Mouse (Mus musculus) kidney, adult 18-20 months (tissue): ENCODE measurements around the gene Pdzd11.
A peak's percentile ranks its signal among the peaks of the same experiment; 100 is the strongest.

Source experiments
- DNase-seq: peaks from one replicate; pipeline ENCODE4 v3.0.0; 2021

Gene Pdzd11

DNA sequence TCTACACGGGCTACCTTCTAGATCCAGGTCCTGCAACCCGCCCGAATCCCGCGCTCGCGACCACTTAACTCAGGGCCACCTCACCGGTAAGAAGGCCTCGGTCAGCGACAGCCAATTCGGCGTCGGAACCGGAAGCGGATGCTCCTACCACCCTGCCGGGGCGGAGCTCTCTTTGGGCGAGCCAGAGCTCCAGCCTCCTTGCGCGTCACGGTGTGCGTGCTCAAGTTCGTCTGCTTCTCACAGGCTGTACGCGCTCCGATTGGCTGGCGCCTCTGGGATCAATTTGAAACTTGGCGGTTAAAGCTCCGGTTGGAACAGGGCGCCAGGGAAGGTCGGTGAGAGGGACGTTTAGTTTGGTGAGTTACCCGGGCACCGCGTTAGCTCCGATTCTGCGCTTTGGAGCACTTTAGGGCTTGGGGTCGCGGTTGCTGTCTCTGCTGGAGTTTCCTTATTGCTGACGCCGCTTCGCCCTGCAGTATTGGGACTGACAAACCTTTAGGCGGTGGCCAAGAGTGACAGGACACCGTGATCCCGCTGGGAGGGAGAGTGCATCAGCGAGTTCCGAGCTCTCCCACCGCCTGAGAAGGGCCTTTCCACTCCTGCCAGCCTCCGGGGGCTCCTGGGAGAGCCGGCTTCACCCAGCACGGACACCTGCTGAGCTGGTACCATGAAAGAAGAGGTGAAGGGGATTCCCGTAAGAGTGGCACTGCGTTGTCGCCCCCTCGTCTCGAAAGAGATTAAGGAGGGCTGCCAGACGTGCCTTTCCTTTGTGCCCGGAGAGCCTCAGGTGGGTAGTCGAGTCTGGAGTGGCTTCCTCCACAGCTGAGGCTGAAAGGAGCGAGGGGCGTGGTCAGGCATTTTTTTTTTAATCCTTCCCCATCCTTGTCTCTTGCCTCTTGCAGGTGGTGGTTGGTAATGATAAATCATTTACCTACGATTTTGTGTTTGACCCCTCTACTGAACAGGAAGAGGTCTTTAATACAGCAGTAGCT, at the start of gene Pdzd11:
Gene Pdzd11, minus strand, starts transcription at position 767 of the 992 bp plus-strand sequence.
- DNase-seq: peak; percentile 85

DNA sequence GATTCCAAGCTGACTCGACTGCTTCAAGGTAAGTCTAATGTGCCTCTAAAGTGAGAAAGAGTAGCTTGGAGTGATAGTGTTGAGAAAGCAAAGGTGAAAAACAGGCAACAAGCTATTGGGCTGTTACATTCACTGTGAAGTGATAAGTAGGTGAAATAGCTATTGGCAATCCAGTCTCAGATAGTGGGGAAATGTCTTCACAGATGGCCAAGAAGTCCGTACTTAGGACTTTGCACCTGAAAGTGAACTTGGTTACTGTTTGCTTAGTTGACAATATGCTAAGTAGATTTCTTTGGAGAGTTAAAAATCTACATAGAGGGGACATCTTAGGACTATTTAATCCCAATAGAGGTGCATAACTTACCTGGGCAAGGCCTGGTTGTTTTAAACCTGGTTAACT, 38.5 kb upstream of the Pdzd11 start:
- DNase-seq: no peak

DNA sequence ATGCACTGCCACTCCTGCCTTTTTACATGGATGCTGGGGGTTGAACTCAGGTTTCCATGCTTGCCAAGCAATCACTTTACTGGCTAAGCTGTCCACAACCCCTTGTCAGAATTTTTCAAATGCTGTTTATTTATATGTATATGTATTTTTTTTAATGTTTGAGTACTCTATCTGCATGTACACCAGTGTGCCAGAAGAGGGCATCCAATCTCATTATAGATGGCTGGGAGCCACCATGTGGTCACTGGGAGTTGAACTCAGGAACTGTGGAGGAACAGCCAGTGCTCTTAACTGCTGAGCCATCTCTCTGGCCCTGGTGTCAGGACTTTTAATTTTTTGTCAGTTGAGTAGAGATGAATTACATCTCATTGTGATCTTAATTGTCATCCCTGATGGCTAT, 26.5 kb upstream of the Pdzd11 start:
- no peak for DNase-seq

DNA sequence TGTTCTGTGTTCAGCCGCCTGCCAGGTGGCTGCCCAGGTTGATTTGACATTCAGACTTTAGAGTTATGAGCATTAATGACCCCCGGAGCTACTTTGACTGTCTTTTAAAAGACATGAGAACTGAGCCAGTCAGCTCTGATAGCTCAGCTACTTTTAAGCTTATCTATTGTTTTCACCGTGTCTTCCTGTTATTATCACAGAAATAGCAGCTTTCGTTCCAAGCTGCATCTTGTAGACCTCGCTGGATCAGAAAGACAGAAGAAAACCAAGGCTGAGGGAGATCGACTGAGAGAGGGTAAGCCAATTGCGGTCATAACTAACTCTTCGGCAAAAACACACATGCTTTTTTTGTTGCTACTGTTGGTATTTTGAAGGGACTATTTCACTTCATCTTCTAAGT, 12.1 kb upstream of the Pdzd11 start:
- DNase-seq: no peak

DNA sequence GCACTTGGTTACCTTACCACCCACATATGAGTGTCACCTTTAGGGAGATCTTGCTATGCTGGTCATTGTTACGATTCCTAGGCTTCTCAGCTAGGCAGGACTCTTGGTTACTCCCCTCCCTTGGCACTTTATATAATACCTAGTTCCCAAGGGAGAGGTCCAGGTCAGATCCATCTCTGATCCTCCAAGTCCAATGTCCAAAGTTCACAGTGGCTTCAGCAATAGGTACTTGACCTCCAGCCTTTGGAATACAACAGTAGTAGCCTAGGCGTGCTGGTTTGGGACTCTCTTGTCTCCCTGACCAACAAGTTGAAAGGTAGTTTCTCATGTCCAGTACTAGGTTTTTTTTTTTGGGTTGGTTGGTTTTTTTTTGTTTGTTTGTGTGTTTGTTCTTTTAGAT, 2.7 kb upstream of the Pdzd11 start:
- no peak for DNase-seq

DNA sequence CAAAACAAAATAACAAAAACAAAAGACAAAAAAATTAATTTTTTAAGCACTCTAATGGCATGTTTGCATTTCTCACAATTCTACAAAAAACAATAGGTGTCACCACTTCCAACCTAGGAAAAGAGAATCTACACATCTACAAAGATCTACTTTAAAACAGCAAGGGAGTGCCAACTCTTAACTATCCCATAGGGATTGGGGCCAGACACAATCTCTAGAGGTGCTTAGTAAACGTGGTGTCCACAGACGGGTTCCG, 894 bp downstream of the Pdzd11 start, which contains the start of gene Kif4:
Gene Kif4, plus strand, starts transcription at position 192 of the 256 bp plus-strand sequence.
- DNase-seq: no peak

DNA sequence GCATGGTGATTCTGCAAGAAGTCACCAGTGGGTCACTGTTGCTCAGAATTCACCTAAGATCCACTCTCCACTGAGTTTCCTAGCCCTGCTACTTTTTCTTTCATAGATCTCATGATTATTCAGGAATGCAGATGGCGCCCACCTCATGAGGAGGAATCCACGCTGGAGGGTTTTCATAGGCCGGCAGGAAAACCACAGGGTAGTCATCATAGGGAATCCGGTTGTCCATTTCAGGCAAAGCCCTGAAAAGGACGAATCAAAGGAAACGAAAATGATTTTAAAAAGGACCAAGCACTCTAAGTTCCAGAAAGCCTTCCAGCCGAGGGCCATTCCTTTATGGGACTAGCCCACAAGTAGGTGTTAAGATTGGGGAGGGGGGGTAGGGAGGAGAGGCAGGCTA, 1.2 kb downstream of the Pdzd11 start:
- DNase-seq: no peak

DNA sequence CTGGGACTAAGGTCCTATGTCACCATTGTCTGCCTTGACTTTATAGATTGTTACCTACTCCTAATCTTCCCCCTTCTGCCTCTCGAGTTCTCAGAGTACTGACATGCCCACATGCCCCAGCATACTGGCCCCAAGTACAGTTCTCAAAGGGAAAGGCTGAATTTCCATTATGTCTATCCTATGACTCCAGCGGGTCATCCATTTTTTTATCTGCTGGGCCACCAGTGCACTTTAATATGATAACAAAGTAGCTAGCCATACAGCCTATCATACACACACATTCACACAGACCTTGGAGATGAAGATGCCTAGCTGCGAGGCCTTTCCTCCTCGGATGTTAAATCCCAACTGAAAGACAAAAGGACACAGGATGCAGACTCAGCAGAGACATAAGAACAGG, 2.1 kb downstream of the Pdzd11 start:
- no peak for DNase-seq

DNA sequence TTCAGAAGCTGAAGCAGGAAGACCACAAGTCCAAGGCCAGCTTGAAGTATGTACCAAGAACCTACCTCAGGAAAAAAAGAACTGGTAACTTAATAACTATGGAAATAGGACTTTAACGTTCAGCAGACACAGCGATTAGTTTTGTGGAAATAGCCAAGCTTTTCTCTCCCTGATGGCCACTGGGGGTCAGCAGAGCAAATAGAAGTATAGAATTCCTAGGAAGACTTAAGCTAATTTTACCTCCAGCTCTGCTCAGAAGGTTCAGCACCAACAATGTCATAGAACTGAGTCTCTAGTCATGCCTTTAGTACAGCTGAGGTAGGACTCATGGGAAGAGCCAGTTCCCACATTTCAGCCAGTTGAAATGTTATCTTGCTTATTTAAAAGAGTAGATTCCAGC, 5.0 kb downstream of the Pdzd11 start:
- no peak for DNase-seq

DNA sequence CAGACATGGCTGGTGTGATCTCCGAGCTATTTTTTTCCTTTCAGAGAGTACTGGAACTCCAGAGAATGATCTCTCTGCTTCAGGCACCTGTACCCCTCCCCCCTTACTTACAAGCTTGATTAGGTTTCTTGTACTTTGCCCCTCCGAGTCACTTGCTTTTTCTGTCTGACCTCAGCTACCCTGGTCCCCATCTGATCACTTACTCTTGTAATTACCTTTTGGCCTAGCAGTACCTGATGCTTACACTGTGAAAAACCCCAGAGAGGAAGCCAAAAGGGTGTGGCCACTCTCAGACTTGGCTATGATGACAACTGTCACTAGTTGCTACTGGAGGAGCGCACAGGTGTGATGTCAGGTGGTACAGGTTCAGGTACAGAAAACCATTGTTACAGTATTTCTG, 7.9 kb downstream of the Pdzd11 start:
- DNase-seq: no peak

DNA sequence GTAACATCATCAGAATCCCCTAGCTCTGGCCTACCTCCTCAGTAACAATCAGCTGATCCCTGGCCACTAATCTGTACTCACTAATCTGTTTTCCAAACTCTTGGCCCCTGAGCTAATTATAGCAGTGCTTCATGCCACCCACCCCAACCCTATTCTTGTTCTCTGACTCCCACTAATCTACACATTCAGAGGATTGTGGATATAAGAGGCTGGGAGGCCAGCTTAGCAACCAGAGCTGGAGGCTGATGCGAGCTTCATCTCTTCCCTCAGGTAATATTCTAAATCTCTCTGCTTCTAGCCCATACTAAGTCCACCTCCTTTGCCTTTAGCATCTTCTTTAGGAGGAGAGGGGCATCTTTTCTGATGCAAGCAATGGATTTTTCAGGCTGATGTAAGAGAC, 21.1 kb downstream of the Pdzd11 start, which contains the start of gene Arr3:
Gene Arr3, plus strand, starts transcription at position 184 of the 400 bp plus-strand sequence.
- no peak for DNase-seq

DNA sequence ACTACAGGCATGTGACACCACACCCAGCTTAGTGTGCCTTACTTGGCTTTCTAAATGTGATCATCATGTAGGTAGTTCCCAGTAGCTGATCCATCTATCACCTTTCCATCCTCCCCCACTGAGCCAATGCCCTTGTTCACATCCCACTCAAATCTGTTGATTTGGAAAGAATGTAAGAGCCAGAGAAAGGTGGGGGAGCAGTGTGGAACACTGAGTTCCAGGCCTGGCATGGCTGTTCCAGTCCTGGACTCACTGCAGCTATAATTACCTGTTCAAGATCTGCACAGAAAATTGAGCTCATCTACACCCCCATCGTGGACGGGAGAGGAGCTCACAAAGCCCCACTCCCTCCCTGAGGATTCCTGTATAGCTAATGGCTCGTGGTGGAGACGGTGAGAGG, 26.6 kb downstream of the Pdzd11 start:
- DNase-seq: no peak

DNA sequence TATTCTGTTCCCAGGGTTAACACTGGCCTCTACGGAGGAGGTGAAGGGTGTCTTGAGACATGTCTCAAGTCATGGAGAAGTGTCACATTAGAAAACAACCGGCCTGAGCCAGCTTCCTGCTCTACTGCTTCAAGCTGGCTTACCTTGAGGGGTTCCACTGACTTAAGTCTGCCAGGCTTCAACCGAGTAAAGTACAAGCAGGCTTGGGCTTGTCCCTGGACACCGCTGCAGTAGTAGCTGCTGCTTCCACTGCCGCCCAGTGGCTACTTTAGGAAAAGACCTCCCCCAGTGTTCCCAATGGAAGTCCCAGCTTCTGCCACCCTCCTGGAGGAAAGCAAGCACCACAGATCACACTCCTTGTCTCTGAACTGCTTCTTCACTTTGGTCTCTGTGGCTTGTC, 28.9 kb downstream of the Pdzd11 start:
- peak; percentile 55 for DNase-seq

DNA sequence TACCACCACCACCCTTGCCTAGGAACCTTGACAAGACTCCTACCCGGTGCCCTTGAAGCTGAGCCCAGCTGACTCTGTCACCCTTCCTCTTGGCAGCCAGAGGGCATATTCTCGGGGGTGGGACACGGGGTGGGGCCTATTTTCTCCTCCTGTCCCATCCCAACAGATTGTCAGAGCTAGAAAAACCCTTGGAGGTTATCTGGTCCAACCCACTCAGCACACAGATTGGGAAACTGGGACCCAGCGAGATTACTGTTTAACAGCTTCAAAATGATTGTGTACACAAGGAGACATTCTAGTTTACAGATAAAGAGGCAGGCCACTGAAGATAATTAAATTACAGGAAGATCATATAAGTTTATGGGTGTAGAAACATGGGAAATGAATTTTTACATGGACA, 31.6 kb downstream of the Pdzd11 start, which contains the start of gene P2ry4:
Gene P2ry4, minus strand, starts transcription at position 79 of the 400 bp plus-strand sequence.
- DNase-seq: no peak
